In genomic region chr7:45026256-45026655, GRCm38 (mm10) we compare ENCODE assay signal across 15 mouse cellular contexts. TPM values are rescaled to one million over a fixed set of nuclear protein-coding genes. Genes with fewer than 3 reads are reported as not detected.
DNase-seq lines count a peak whose midpoint lies in the region; ATAC-seq and TF ChIP-seq lines count a peak whose summit lies in the region.
"Had no signal": no experiment of that assay in that cellular context is flagged by ENCODE, and none has a peak within 500 bp of the region (broad histone marks: within the 10 kb centered on the region; RNA-seq: fewer than 3 reads in every experiment).

No protein-coding gene starts in this region.

- peak; percentile 86 for DNase-seq in heart, adult 11 months
- no peak for DNase-seq in heart, adult 2 months
- peak; percentile 43 for DNase-seq in brain, adult 2 months (ENCODE audit: low read depth, low spot score)
- no peak for DNase-seq in urinary bladder, postnatal 4 days (ENCODE audit: low spot score in 2 of 2)
- no peak for DNase-seq in urinary bladder, postnatal 25 days (ENCODE audit: low spot score)
- no peak for DNase-seq in layer of hippocampus, postnatal 25 days (ENCODE audit: extremely low spot score in 1 of 2, low spot score in 1 of 2)
- DNase-seq: cerebellum, adult 18-20 months; lung, adult 2 months; lung, postnatal 4 days; right cerebral cortex, postnatal 25 days; thymus, adult 18-20 months had no signal

- TF ChIP-seq POLR2A in heart, adult 2 months (IDR thresholded peaks at IDR 0.05; ENCODE audit: insufficient read depth, low read depth, low read length), result no peak

- H3K27ac ChIP-seq in heart, adult 2 months, result no peak overlapping the region
- peak overlapping the region; percentile 44; the same call in 1 of the 2 replicates for H3K27ac ChIP-seq in embryonic facial prominence, embryonic 15.5 days (replicated peaks)
- H3K27ac ChIP-seq in midbrain, embryonic 15.5 days, result peak overlapping the region; percentile 8; the same call in 1 of the 2 replicates

- intact Hi-C loops in heart, adult 2 months (cut with DNase I), result no loop called here

- 73% methylated on average over 2 of the region's 2 CpGs for WGBS in heart, adult 2 months
- 57% methylated on average over 2 of the region's 2 CpGs for WGBS in embryonic facial prominence, embryonic 15.5 days
- WGBS in midbrain, embryonic 15.5 days, result 19% methylated on average over 2 of the region's 2 CpGs

- no peak for TF ChIP-seq CTCF in heart, adult 2 months (IDR thresholded peaks at IDR 0.05)

- H3K4me2 ChIP-seq in embryonic facial prominence, embryonic 15.5 days (replicated peaks), result no peak overlapping the region
- no peak overlapping the region for H3K4me2 ChIP-seq in midbrain, embryonic 15.5 days
- H3K4me2 ChIP-seq: limb, embryonic 15.5 days had no signal

- H3K4me1 ChIP-seq in heart, adult 2 months (ENCODE audit: control insufficient read depth, insufficient read depth, low read length), result peaks cover 4% of the 10 kb centered on the region
- peaks cover 13% of the 10 kb centered on the region; the same call in 1 of the 2 replicates for H3K4me1 ChIP-seq in embryonic facial prominence, embryonic 15.5 days
- H3K4me1 ChIP-seq in midbrain, embryonic 15.5 days, result peaks cover 12% of the 10 kb centered on the region; the same call in 1 of the 2 replicates

- H3K36me3 ChIP-seq in heart, adult 2 months (ENCODE audit: control insufficient read depth, insufficient read depth, low read length), result no peaks in the 10 kb centered on the region
- peaks cover 46% of the 10 kb centered on the region for H3K36me3 ChIP-seq in embryonic facial prominence, embryonic 15.5 days
- H3K36me3 ChIP-seq in midbrain, embryonic 15.5 days (replicated peaks), result peaks cover 39% of the 10 kb centered on the region

- no peak overlapping the region for H3K4me3 ChIP-seq in heart, adult 2 months
- no peak overlapping the region for H3K4me3 ChIP-seq in embryonic facial prominence, embryonic 15.5 days (replicated peaks)
- H3K4me3 ChIP-seq in midbrain, embryonic 15.5 days, result no peak overlapping the region
- H3K4me3 ChIP-seq: erythroblast, embryonic 14.5 days; limb, embryonic 15.5 days had no signal

- no peak overlapping the region for H3K9ac ChIP-seq in heart, adult 2 months (ENCODE audit: low read depth, low read length)
- no peak overlapping the region for H3K9ac ChIP-seq in embryonic facial prominence, embryonic 15.5 days
- H3K9ac ChIP-seq in midbrain, embryonic 15.5 days, result no peak overlapping the region
- H3K9ac ChIP-seq: limb, embryonic 15.5 days had no signal

- H3K27me3 ChIP-seq in heart, adult 2 months (ENCODE audit: control insufficient read depth, insufficient read depth, low read length), result no peaks in the 10 kb centered on the region
- H3K27me3 ChIP-seq in embryonic facial prominence, embryonic 15.5 days, result no peaks in the 10 kb centered on the region
- no peaks in the 10 kb centered on the region for H3K27me3 ChIP-seq in midbrain, embryonic 15.5 days (replicated peaks)
- H3K27me3 ChIP-seq: limb, embryonic 15.5 days had no signal

- no peaks in the 10 kb centered on the region for H3K79me2 ChIP-seq in heart, adult 2 months (replicated peaks; ENCODE audit: control insufficient read depth, insufficient read depth, low read length)

- no peaks in the 10 kb centered on the region for H3K9me3 ChIP-seq in embryonic facial prominence, embryonic 15.5 days (replicated peaks)
- H3K9me3 ChIP-seq in midbrain, embryonic 15.5 days, result no peaks in the 10 kb centered on the region
- H3K9me3 ChIP-seq: limb, embryonic 15.5 days had no signal

- ATAC-seq in embryonic facial prominence, embryonic 15.5 days (ENCODE audit: insufficient number of reproducible peaks, low FRiP score, low TSS enrichment, low read depth), result no peak
- 0 out of 2 replicates have a peak, but pooled peaks have one; percentile 10 for ATAC-seq in midbrain, embryonic 15.5 days (replicated peaks)

- no peak for TF ChIP-seq EP300 in heart, adult 2 months (IDR thresholded peaks at IDR 0.05; ENCODE audit: insufficient read depth, low read depth, low read length)

RNA-seq across cellular contexts. Expression of gene Rras, which starts 8.5 kb away (rescaled TPM):
- 10 to 100 TPM; 40.9 to 44.3 TPM for total RNA-seq in heart, adult 2 months (2021)
- 107 and 114 TPM in 2 replicates for polyA plus RNA-seq in heart, adult 2 months (2012; rRNA removed)
- 41.3 and 47.6 TPM in 2 replicates for polyA plus RNA-seq in embryonic facial prominence, embryonic 15.5 days (2015; fragmentation: Nextera tagmentation; extraction: Ambion mirVana)
- polyA plus RNA-seq in midbrain, embryonic 15.5 days (2015; fragmentation: Nextera tagmentation; extraction: Ambion mirVana), result 12.5 and 15.2 TPM in 2 replicates
- 10 to 100 TPM; 11.7 to 12.3 TPM for total RNA-seq in layer of hippocampus, postnatal 25 days (2021)

RNA-seq across cellular contexts. Expression of gene Scaf1, which starts 10.1 kb away (rescaled TPM):
- 10 to 100 TPM; 45.5 to 46.6 TPM for total RNA-seq in heart, adult 2 months (2021)
- polyA plus RNA-seq in heart, adult 2 months (2012; rRNA removed), result 33.9 and 36.0 TPM in 2 replicates
- polyA plus RNA-seq in embryonic facial prominence, embryonic 15.5 days (2015; fragmentation: Nextera tagmentation; extraction: Ambion mirVana), result 40.7 and 41.9 TPM in 2 replicates
- 54.5 and 56.7 TPM in 2 replicates for polyA plus RNA-seq in midbrain, embryonic 15.5 days (2015; fragmentation: Nextera tagmentation; extraction: Ambion mirVana)
- 100 to 1,000 TPM; 151 to 156 TPM for total RNA-seq in layer of hippocampus, postnatal 25 days (2021)

RNA-seq across cellular contexts. Expression of gene Prr12, which starts 26.4 kb away (rescaled TPM):
- 10 to 100 TPM; 22.4 to 23.0 TPM for total RNA-seq in heart, adult 2 months (2021)
- 4.9 and 7.1 TPM in 2 replicates for polyA plus RNA-seq in heart, adult 2 months (2012; rRNA removed)
- polyA plus RNA-seq in embryonic facial prominence, embryonic 15.5 days (2015; fragmentation: Nextera tagmentation; extraction: Ambion mirVana), result 11.9 and 12.1 TPM in 2 replicates
- polyA plus RNA-seq in midbrain, embryonic 15.5 days (2015; fragmentation: Nextera tagmentation; extraction: Ambion mirVana), result 16.2 and 18.1 TPM in 2 replicates
- total RNA-seq in layer of hippocampus, postnatal 25 days (2021), result 10 to 100 TPM; 67.9 to 81.7 TPM

RNA-seq across cellular contexts. Expression of gene Bcl2l12, which starts 27.7 kb away (rescaled TPM):
- total RNA-seq in heart, adult 2 months (2021), result 10 to 100 TPM in 1 of 2 experiments, 1 to 10 TPM in 1; 9.5 to 11.5 TPM
- 16.8 and 19.2 TPM in 2 replicates for polyA plus RNA-seq in heart, adult 2 months (2012; rRNA removed)
- polyA plus RNA-seq in embryonic facial prominence, embryonic 15.5 days (2015; fragmentation: Nextera tagmentation; extraction: Ambion mirVana), result 59.1 and 67.7 TPM in 2 replicates
- polyA plus RNA-seq in midbrain, embryonic 15.5 days (2015; fragmentation: Nextera tagmentation; extraction: Ambion mirVana), result 10.0 and 12.3 TPM in 2 replicates
- 1 to 10 TPM; 1.9 to 3.4 TPM for total RNA-seq in layer of hippocampus, postnatal 25 days (2021)

RNA-seq across cellular contexts. Expression of gene Irf3, which starts 28.8 kb away (rescaled TPM):
- total RNA-seq in heart, adult 2 months (2021), result 10 to 100 TPM; 24.4 to 26.0 TPM
- 55.6 and 62.6 TPM in 2 replicates for polyA plus RNA-seq in heart, adult 2 months (2012; rRNA removed)
- polyA plus RNA-seq in embryonic facial prominence, embryonic 15.5 days (2015; fragmentation: Nextera tagmentation; extraction: Ambion mirVana), result 109 and 110 TPM in 2 replicates
- 61.9 and 66.8 TPM in 2 replicates for polyA plus RNA-seq in midbrain, embryonic 15.5 days (2015; fragmentation: Nextera tagmentation; extraction: Ambion mirVana)
- total RNA-seq in layer of hippocampus, postnatal 25 days (2021), result 10 to 100 TPM; 39.5 to 40.1 TPM

Comparison
In these comparisons a context has a peak if more than half of its experiments do, and no peak if none do; other contexts are left out.
1. DNase-seq: peak in heart, adult 11 months (single experiment) and brain, adult 2 months (single experiment); none in heart, adult 2 months (0 of 2), urinary bladder, postnatal 4 days (0 of 2), urinary bladder, postnatal 25 days (single experiment) and layer of hippocampus, postnatal 25 days (0 of 2).